Mouse (Mus musculus): ENCODE data around the gene Csf2rb. TPM values are rescaled to one million over a fixed set of nuclear protein-coding genes. Genes with fewer than 3 reads are reported as not detected.
"Not testable (repeated sequence)": the region's sequence is repeated elsewhere in the genome, so short reads cannot be mapped to it uniquely, and the experiment has no call there.

The Csf2rb gene
- polyA plus RNA-seq, 1 experiment from 2014 or later: 3.0 TPM

- no peaks in the 10 kb centered on the region for H3K9me3 ChIP-seq (ENCODE audit: control insufficient read depth, low read length)
- H3K27ac ChIP-seq (ENCODE audit: low read length): no peak overlapping the region
- no peaks in the 10 kb centered on the region for H3K4me1 ChIP-seq (replicated peaks; ENCODE audit: control insufficient read depth, insufficient read depth, low read length)
- no peaks in the 10 kb centered on the region for H3K27me3 ChIP-seq (ENCODE audit: control insufficient read depth, insufficient read depth, low read depth, low read length)
- 83% methylated on average over 6 of the region's 6 CpGs for WGBS
- no peak overlapping the region for H3K4me3 ChIP-seq (ENCODE audit: low read length)
- no peaks in the 10 kb centered on the region for H3K36me3 ChIP-seq (ENCODE audit: control insufficient read depth, insufficient read depth, low read length)
- H3K4me2 ChIP-seq (ENCODE audit: low read depth, low read length): no peak overlapping the region
- H3K9ac ChIP-seq (ENCODE audit: low read length): no peak overlapping the region
- ATAC-seq (ENCODE audit: low read depth): no peak
Observed at GRCm38 (mm10) chr15:78303665-78304233, 21.8 kb upstream of the Csf2rb start.

- WGBS: 73% methylated on average over 10 of the region's 10 CpGs
- ATAC-seq (ENCODE audit: low read depth): no peak
- H3K4me1 ChIP-seq (replicated peaks; ENCODE audit: control insufficient read depth, insufficient read depth, low read length): no peaks in the 10 kb centered on the region
- no peak within 1 kb of the TSS for H3K9ac ChIP-seq (ENCODE audit: low read length)
- no peaks in the 10 kb centered on the region for H3K9me3 ChIP-seq (ENCODE audit: control insufficient read depth, low read length)
- H3K4me2 ChIP-seq (ENCODE audit: low read depth, low read length): no peak within 1 kb of the TSS
- H3K4me3 ChIP-seq (ENCODE audit: low read length): no peak within 1 kb of the TSS
- no peak within 1 kb of the TSS for H3K27ac ChIP-seq (ENCODE audit: low read length)
- no peaks in the 10 kb centered on the region for H3K27me3 ChIP-seq (ENCODE audit: control insufficient read depth, insufficient read depth, low read depth, low read length)
- H3K36me3 ChIP-seq (ENCODE audit: control insufficient read depth, insufficient read depth, low read length): no peaks in the 10 kb centered on the region
Observed at GRCm38 (mm10) chr15:78305341-78305933, 20.1 kb upstream of the Csf2rb start, which contains the start of gene Csf2rb2. Gene Csf2rb2 (minus strand): TSS chr15:78305721.

- H3K4me3 ChIP-seq (ENCODE audit: low read length): no peak overlapping the region
- no peak overlapping the region for H3K27ac ChIP-seq (ENCODE audit: low read length)
- no peak overlapping the region for H3K4me2 ChIP-seq (ENCODE audit: low read depth, low read length)
- H3K9me3 ChIP-seq (ENCODE audit: control insufficient read depth, low read length): no peaks in the 10 kb centered on the region
- H3K36me3 ChIP-seq (ENCODE audit: control insufficient read depth, insufficient read depth, low read length): no peaks in the 10 kb centered on the region
- no peak for ATAC-seq (ENCODE audit: low read depth)
- H3K4me1 ChIP-seq (replicated peaks; ENCODE audit: control insufficient read depth, insufficient read depth, low read length): no peaks in the 10 kb centered on the region
- H3K9ac ChIP-seq (ENCODE audit: low read length): no peak overlapping the region
- 15% methylated on average over 5 of the region's 5 CpGs for WGBS
- H3K27me3 ChIP-seq (ENCODE audit: control insufficient read depth, insufficient read depth, low read depth, low read length): no peaks in the 10 kb centered on the region
Observed at GRCm38 (mm10) chr15:78309865-78310264, 15.7 kb upstream of the Csf2rb start.

- Histone ChIP-seq H3K9ac (ENCODE audit: low read length) (no peak overlapping the region), H3K4me3 (ENCODE audit: low read length) (no peak overlapping the region), H3K27ac (ENCODE audit: low read length) (no peak overlapping the region), H3K4me2 (ENCODE audit: low read depth, low read length) (no peak overlapping the region), H3K4me1 (replicated peaks; ENCODE audit: control insufficient read depth, insufficient read depth, low read length) (no peaks in the 10 kb centered on the region), H3K9me3 (ENCODE audit: control insufficient read depth, low read length) (no peaks in the 10 kb centered on the region), H3K36me3 (ENCODE audit: control insufficient read depth, insufficient read depth, low read length) (no peaks in the 10 kb centered on the region), H3K27me3 (ENCODE audit: control insufficient read depth, insufficient read depth, low read depth, low read length) (no peaks in the 10 kb centered on the region)
- 76% methylated on average over 4 of the region's 4 CpGs for WGBS
- ATAC-seq (ENCODE audit: low read depth): no peak
Observed at GRCm38 (mm10) chr15:78310971-78311370, 14.6 kb upstream of the Csf2rb start.

- H3K9ac ChIP-seq (ENCODE audit: low read length); H3K4me3 ChIP-seq (ENCODE audit: low read length); H3K9me3 ChIP-seq (ENCODE audit: control insufficient read depth, low read length); H3K27me3 ChIP-seq (ENCODE audit: control insufficient read depth, insufficient read depth, low read depth, low read length); H3K36me3 ChIP-seq (ENCODE audit: control insufficient read depth, insufficient read depth, low read length); H3K27ac ChIP-seq (ENCODE audit: low read length); H3K4me2 ChIP-seq (ENCODE audit: low read depth, low read length); H3K4me1 ChIP-seq (replicated peaks; ENCODE audit: control insufficient read depth, insufficient read depth, low read length); ATAC-seq (ENCODE audit: low read depth): not testable (repeated sequence)
- WGBS: 38% methylated on average over 4 of the region's 4 CpGs
Observed at GRCm38 (mm10) chr15:78312421-78313233, 12.9 kb upstream of the Csf2rb start.

GRCm38 (mm10) chr15:78313659-78314058, 11.9 kb upstream of the Csf2rb start:
- H3K4me3 ChIP-seq (ENCODE audit: low read length); H3K9me3 ChIP-seq (ENCODE audit: control insufficient read depth, low read length); H3K36me3 ChIP-seq (ENCODE audit: control insufficient read depth, insufficient read depth, low read length); H3K27me3 ChIP-seq (ENCODE audit: control insufficient read depth, insufficient read depth, low read depth, low read length); ATAC-seq (ENCODE audit: low read depth); H3K4me2 ChIP-seq (ENCODE audit: low read depth, low read length); H3K9ac ChIP-seq (ENCODE audit: low read length); H3K27ac ChIP-seq (ENCODE audit: low read length); H3K4me1 ChIP-seq (replicated peaks; ENCODE audit: control insufficient read depth, insufficient read depth, low read length): not testable (repeated sequence)
- WGBS: 77% methylated on average over 5 of the region's 5 CpGs

- H3K4me1 ChIP-seq (replicated peaks; ENCODE audit: control insufficient read depth, insufficient read depth, low read length); H3K27me3 ChIP-seq (ENCODE audit: control insufficient read depth, insufficient read depth, low read depth, low read length); H3K4me2 ChIP-seq (ENCODE audit: low read depth, low read length); H3K4me3 ChIP-seq (ENCODE audit: low read length); H3K9me3 ChIP-seq (ENCODE audit: control insufficient read depth, low read length); H3K9ac ChIP-seq (ENCODE audit: low read length); H3K36me3 ChIP-seq (ENCODE audit: control insufficient read depth, insufficient read depth, low read length); H3K27ac ChIP-seq (ENCODE audit: low read length): not testable (repeated sequence)
- ATAC-seq (ENCODE audit: low read depth): peak; percentile 30; the same call in 1 of the 2 replicates
- WGBS: 49% methylated on average over 2 of the region's 2 CpGs
Observed at GRCm38 (mm10) chr15:78318338-78319171, 7.0 kb upstream of the Csf2rb start.

GRCm38 (mm10) chr15:78320825-78321496, 4.6 kb upstream of the Csf2rb start:
- 9% methylated on average over 5 of the region's 5 CpGs for WGBS
- H3K27ac ChIP-seq (ENCODE audit: low read length): no peak overlapping the region
- no peak overlapping the region for H3K9ac ChIP-seq (ENCODE audit: low read length)

More at GRCm38 (mm10) chr15:78320825-78321496, 4.6 kb upstream of the Csf2rb start:
- no peak overlapping the region for H3K4me2 ChIP-seq (ENCODE audit: low read depth, low read length)
- H3K4me1 ChIP-seq (replicated peaks; ENCODE audit: control insufficient read depth, insufficient read depth, low read length): no peaks in the 10 kb centered on the region
- H3K9me3 ChIP-seq (ENCODE audit: control insufficient read depth, low read length): no peaks in the 10 kb centered on the region
- H3K27me3 ChIP-seq (ENCODE audit: control insufficient read depth, insufficient read depth, low read depth, low read length): no peaks in the 10 kb centered on the region
- no peaks in the 10 kb centered on the region for H3K36me3 ChIP-seq (ENCODE audit: control insufficient read depth, insufficient read depth, low read length)
- no peak overlapping the region for H3K4me3 ChIP-seq (ENCODE audit: low read length)
- ATAC-seq (ENCODE audit: low read depth): peak; percentile 82

Measured in lung, embryonic 16.5 days (tissue).